Mouse (Mus musculus): ENCODE results near the gene Allc.

DNA sequence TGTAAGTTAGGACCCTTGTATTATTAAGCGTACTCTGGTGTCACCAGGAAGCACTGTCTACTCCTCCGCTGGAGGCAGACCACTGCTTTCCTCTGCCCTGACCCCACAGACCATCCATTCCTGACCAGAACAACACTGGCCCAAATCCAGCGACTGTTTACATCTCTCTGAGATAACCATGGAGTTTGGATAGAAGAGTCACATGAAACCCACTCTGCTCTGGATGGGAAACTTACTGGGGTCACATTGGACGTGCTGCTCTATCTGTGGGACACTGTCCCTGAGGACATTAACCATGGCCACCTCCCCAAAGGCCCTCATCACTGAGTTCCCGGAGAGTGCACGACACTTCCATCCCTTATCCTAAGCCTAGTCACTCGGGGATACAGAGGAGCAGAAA, 43.1 kb upstream of the Allc start:
- TF ChIP-seq POLR2A (IDR thresholded peaks at IDR 0.05; ENCODE audit: insufficient read length, low read depth) (no peak), TCF3 (IDR thresholded peaks at IDR 0.05; ENCODE audit: insufficient read length, low read depth) (no peak), E2F4 (IDR thresholded peaks at IDR 0.05; ENCODE audit: insufficient read depth) (no peak), TCF12 (IDR thresholded peaks at IDR 0.05; ENCODE audit: insufficient read depth, poor library complexity, severe bottlenecking) (no peak), USF1 (IDR thresholded peaks at IDR 0.05; ENCODE audit: low read depth) (no peak), MAX (IDR thresholded peaks at IDR 0.05; ENCODE audit: low read depth) (no peak), SRF (IDR thresholded peaks at IDR 0.05; ENCODE audit: control insufficient read depth, insufficient read length, low read depth) (no peak), POLR2AphosphoS2 (IDR thresholded peaks at IDR 0.05; ENCODE audit: insufficient read length, low read depth) (no peak)

Data from myocyte (in vitro differentiated cells).